Mouse (Mus musculus): ENCODE data around the gene Cadps.

DNA sequence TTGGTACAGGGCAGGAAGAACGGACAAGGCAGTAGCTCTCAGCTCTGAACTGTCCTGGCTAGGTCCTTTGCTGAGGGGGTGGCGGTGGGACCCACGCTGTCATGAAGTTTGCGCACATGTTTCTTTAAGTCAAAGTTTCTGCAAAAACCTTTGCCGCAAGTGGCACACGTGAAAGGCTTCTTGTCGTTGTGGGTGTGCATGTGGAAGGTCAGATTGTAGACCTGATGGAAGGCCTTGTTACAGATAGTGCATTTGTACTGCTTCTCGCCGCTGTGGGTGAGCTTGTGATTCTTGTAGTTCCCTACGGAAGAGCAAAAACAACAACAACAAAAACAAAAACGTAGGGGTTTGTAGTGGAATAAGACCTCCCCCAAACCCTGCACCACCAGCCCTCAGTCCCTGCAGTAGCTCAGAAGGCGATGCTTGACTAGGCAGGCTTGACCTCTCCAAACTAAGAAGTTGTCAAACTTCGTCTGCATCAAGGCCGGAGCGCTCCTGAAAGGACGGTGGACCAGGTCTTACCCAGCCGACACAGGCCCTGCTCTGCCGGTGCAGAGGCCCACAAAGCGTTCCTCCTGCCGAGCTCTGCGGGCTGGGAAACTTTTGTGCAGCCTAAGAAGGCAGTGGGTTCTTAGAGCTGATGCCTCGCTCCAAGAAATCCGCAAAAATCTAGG is 480.3 kb downstream of the Cadps start:
- TF ChIP-seq POLR2A (IDR thresholded peaks at IDR 0.05; ENCODE audit: extremely low read depth, insufficient read depth, low read length), result no peak
- no peak for TF ChIP-seq CTCF (IDR thresholded peaks at IDR 0.05; ENCODE audit: low read depth, low read length)
